Mouse (Mus musculus) heart, embryonic 13.5 days (tissue): ENCODE results near the gene Anapc15. TPM values are rescaled to one million over a fixed set of nuclear protein-coding genes. Genes with fewer than 3 reads are reported as not detected.

Experiments
- ATAC-seq: fragments of 200-750 bp; cut with Nextera tagmentation; 2 replicates; pipeline ENCODE4 v1.8.0; 2017; ENCODE audit warnings: moderate TSS enrichment; ENCODE audit not compliant: insufficient number of reproducible peaks, low FRiP score, low TSS enrichment; ENCODE audit errors: extremely low read depth
- H3K27ac ChIP-seq: fragments of 300-500 bp; sonication (generic); replicated peaks from 2 replicates; pipeline ENCODE4 v1.5.1; 2015; ENCODE audit warnings: moderate library complexity, mild to moderate bottlenecking, inconsistent platforms
- H3K27me3 ChIP-seq: fragments of 300-500 bp; sonication (generic); replicated peaks from 2 replicates; pipeline ENCODE4 v1.6.1; 2015; ENCODE audit warnings: mild to moderate bottlenecking, inconsistent platforms
- H3K36me3 ChIP-seq: fragments of 300-500 bp; sonication (generic); 2 replicates; pipeline ENCODE4 v1.6.1; 2015; ENCODE audit warnings: mild to moderate bottlenecking, inconsistent platforms
- H3K4me1 ChIP-seq: fragments of 300-500 bp; sonication (generic); 2 replicates; pipeline ENCODE4 v1.6.1; 2015; ENCODE audit warnings: inconsistent platforms
- H3K4me2 ChIP-seq: fragments of 300-500 bp; sonication (generic); 2 replicates; pipeline ENCODE4 v1.6.1; 2015; ENCODE audit warnings: inconsistent platforms, mild to moderate bottlenecking, moderate library complexity
- H3K4me3 ChIP-seq: fragments of 300-500 bp; sonication (generic); 2 replicates; pipeline ENCODE4 v1.5.1; 2015; ENCODE audit warnings: moderate library complexity, mild to moderate bottlenecking, inconsistent platforms
- H3K9ac ChIP-seq: fragments of 300-500 bp; sonication (generic); 2 replicates; pipeline ENCODE4 v1.6.1; 2015; ENCODE audit warnings: inconsistent platforms, mild to moderate bottlenecking, moderate library complexity
- H3K9me3 ChIP-seq: fragments of 300-500 bp; sonication (generic); 2 replicates; pipeline ENCODE4 v1.6.1; 2016; ENCODE audit warnings: inconsistent platforms
- WGBS: fragments of 180-500 bp; shearing (Covaris S2); methylation state at CpG from one replicate; pipeline ENCODE4 v1.1.7; 2015; ENCODE audit warnings: mixed read lengths; 5-methylcytosine and 5-hydroxymethylcytosine counted together
- polyA plus RNA-seq: library from polyadenylated mRNA; unstranded; fragments of >200 nt; fragmentation: Nextera tagmentation; extraction: Ambion mirVana; gene quantifications from 2 replicates; pipeline ENCODE4 v1.2.1, GENCODE M21; 2015

Anapc15 gene
- polyA plus RNA-seq, 1 experiment from 2014 or later, result 61.7 TPM

- 64% methylated on average over 5 of the region's 5 CpGs for WGBS
- Histone ChIP-seq H3K36me3 (peaks cover 67% of the 10 kb centered on the region), H3K4me2 (peak overlapping the region; percentile 72; the same call in 1 of the 2 replicates)
Observed at GRCm38 (mm10) chr7:101833352-101833751, 30.2 kb upstream of the Anapc15 start.

GRCm38 (mm10) chr7:101833916-101834584 is 29.5 kb upstream of the Anapc15 start:
- H3K4me2 ChIP-seq, result peak overlapping the region; percentile 72
- H3K4me1 ChIP-seq, result peaks cover 36% of the 10 kb centered on the region
- peak overlapping the region; percentile 96; the same call in 1 of the 2 replicates for H3K4me3 ChIP-seq
- no peaks in the 10 kb centered on the region for H3K9me3 ChIP-seq
- no peaks in the 10 kb centered on the region for H3K27me3 ChIP-seq
- H3K36me3 ChIP-seq, result peaks cover 60% of the 10 kb centered on the region
- WGBS, result 43% methylated on average over 3 of the region's 3 CpGs
- H3K9ac ChIP-seq, result peak overlapping the region; percentile 99
- H3K27ac ChIP-seq, result peak overlapping the region; percentile 99
- ATAC-seq, result no peak

More at GRCm38 (mm10) chr7:101833352-101833751, 30.2 kb upstream of the Anapc15 start:
- Histone ChIP-seq H3K4me3 (no peak overlapping the region), H3K27ac (no peak overlapping the region), H3K9me3 (no peaks in the 10 kb centered on the region), H3K9ac (0 out of 2 replicates have a peak overlapping the region, but pooled peaks have one; percentile 99), H3K4me1 (peaks cover 30% of the 10 kb centered on the region), H3K27me3 (no peaks in the 10 kb centered on the region)
- ATAC-seq, result no peak

- no peak for ATAC-seq
- Histone ChIP-seq H3K9me3 (no peaks in the 10 kb centered on the region), H3K27ac (peak overlapping the region; percentile 99), H3K9ac (peak overlapping the region; percentile 99), H3K4me3 (peak overlapping the region; percentile 96), H3K27me3 (no peaks in the 10 kb centered on the region), H3K36me3 (peaks cover 51% of the 10 kb centered on the region), H3K4me1 (peaks cover 36% of the 10 kb centered on the region), H3K4me2 (peak overlapping the region; percentile 72)
- 51% methylated on average over 3 of the region's 3 CpGs for WGBS
Observed at GRCm38 (mm10) chr7:101834903-101835302, 28.6 kb upstream of the Anapc15 start.

- peak overlapping the region; percentile 96 for H3K4me3 ChIP-seq
- 36% methylated on average over 5 of the region's 5 CpGs for WGBS
- H3K4me2 ChIP-seq, result peak overlapping the region; percentile 72
- H3K36me3 ChIP-seq, result peaks cover 44% of the 10 kb centered on the region
- no peaks in the 10 kb centered on the region for H3K27me3 ChIP-seq
- peaks cover 36% of the 10 kb centered on the region for H3K4me1 ChIP-seq
- peak overlapping the region; percentile 99 for H3K9ac ChIP-seq
- H3K27ac ChIP-seq, result peak overlapping the region; percentile 99
- ATAC-seq, result no peak
- H3K9me3 ChIP-seq, result no peaks in the 10 kb centered on the region
Observed at GRCm38 (mm10) chr7:101835457-101836109, 27.9 kb upstream of the Anapc15 start.

GRCm38 (mm10) chr7:101836271-101837153 is 27.0 kb upstream of the Anapc15 start:
- Histone ChIP-seq H3K9me3 (no peaks in the 10 kb centered on the region), H3K36me3 (peaks cover 35% of the 10 kb centered on the region), H3K9ac (peak overlapping the region; percentile 99), H3K4me2 (peak overlapping the region; percentile 72), H3K27ac (peak overlapping the region; percentile 99), H3K4me3 (peak overlapping the region; percentile 96), H3K4me1 (peaks cover 36% of the 10 kb centered on the region), H3K27me3 (no peaks in the 10 kb centered on the region)
- under 1% methylated on average over 63 of the region's 63 CpGs for WGBS
- ATAC-seq, result peak; percentile 49

GRCm38 (mm10) chr7:101837154-101837605 is 26.3 kb upstream of the Anapc15 start:
- Histone ChIP-seq H3K27me3 (no peaks in the 10 kb centered on the region), H3K4me3 (peak overlapping the region; percentile 96), H3K27ac (peak overlapping the region; percentile 99), H3K9ac (peak overlapping the region; percentile 99), H3K9me3 (no peaks in the 10 kb centered on the region), H3K4me1 (peaks cover 36% of the 10 kb centered on the region), H3K36me3 (peaks cover 28% of the 10 kb centered on the region), H3K4me2 (peak overlapping the region; percentile 72)
- WGBS, result under 1% methylated on average over 20 of the region's 20 CpGs
- ATAC-seq, result no peak

- Histone ChIP-seq H3K36me3 (peaks cover 22% of the 10 kb centered on the region), H3K4me2 (peak within 1 kb of the TSS; percentile 72), H3K4me1 (peaks cover 36% of the 10 kb centered on the region), H3K4me3 (peak within 1 kb of the TSS; percentile 96), H3K9ac (peak within 1 kb of the TSS; percentile 99), H3K27me3 (no peaks in the 10 kb centered on the region), H3K27ac (peak within 1 kb of the TSS; percentile 99), H3K9me3 (no peaks in the 10 kb centered on the region)
- peak; percentile 60; the same call in 1 of the 2 replicates for ATAC-seq
- WGBS, result under 1% methylated on average over 64 of the region's 64 CpGs
Observed at GRCm38 (mm10) chr7:101837606-101838471, 25.7 kb upstream of the Anapc15 start, which contains the start of gene Inppl1. TSS of gene Inppl1 (minus strand) at chr7:101838229.

- Histone ChIP-seq H3K4me1 (no peaks in the 10 kb centered on the region), H3K9ac (no peak overlapping the region), H3K9me3 (no peaks in the 10 kb centered on the region), H3K36me3 (no peaks in the 10 kb centered on the region; the same call in 1 of the 2 replicates), H3K27me3 (no peaks in the 10 kb centered on the region), H3K27ac (no peak overlapping the region), H3K4me2 (no peak overlapping the region), H3K4me3 (no peak overlapping the region)
- 59% methylated on average over 6 of the region's 6 CpGs for WGBS
- no peak for ATAC-seq
Observed at GRCm38 (mm10) chr7:101844186-101844585, 19.3 kb upstream of the Anapc15 start.

- no peak overlapping the region for H3K9ac ChIP-seq
- ATAC-seq, result no peak
- 90% methylated on average over 1 of the region's 1 CpGs for WGBS
- no peaks in the 10 kb centered on the region for H3K27me3 ChIP-seq
- no peaks in the 10 kb centered on the region for H3K9me3 ChIP-seq
- no peak overlapping the region for H3K27ac ChIP-seq
- H3K4me1 ChIP-seq, result no peaks in the 10 kb centered on the region
- no peaks in the 10 kb centered on the region for H3K36me3 ChIP-seq
- no peak overlapping the region for H3K4me3 ChIP-seq
- no peak overlapping the region for H3K4me2 ChIP-seq
Observed at GRCm38 (mm10) chr7:101847934-101848333, 15.6 kb upstream of the Anapc15 start.

GRCm38 (mm10) chr7:101851689-101852088 is 11.8 kb upstream of the Anapc15 start:
- Histone ChIP-seq H3K4me1 (no peaks in the 10 kb centered on the region), H3K4me3 (no peak overlapping the region), H3K9me3 (no peaks in the 10 kb centered on the region), H3K4me2 (no peak overlapping the region), H3K27me3 (no peaks in the 10 kb centered on the region), H3K27ac (no peak overlapping the region), H3K36me3 (no peaks in the 10 kb centered on the region), H3K9ac (no peak overlapping the region)
- no peak for ATAC-seq
- 69% methylated on average over 6 of the region's 6 CpGs for WGBS
